Mouse (Mus musculus) adrenal gland, postnatal 10 days (tissue): ENCODE measurements around the gene Fv1. TPM values are rescaled to one million over a fixed set of nuclear protein-coding genes. Genes with fewer than 3 reads are reported as not detected.

Experiments
- DNase-seq: peaks from one replicate; pipeline ENCODE4 v3.0.0; 2021; ENCODE audit warnings: mixed read lengths
- total RNA-seq, 2 experiments: library from RNA; stranded (reverse); gene quantifications; 2 replicates each; pipeline ENCODE4 v1.2.3; 2021

The Fv1 gene
- total RNA-seq, 2 experiments from 2014 or later: 7.2 to 9.7 TPM

DNA sequence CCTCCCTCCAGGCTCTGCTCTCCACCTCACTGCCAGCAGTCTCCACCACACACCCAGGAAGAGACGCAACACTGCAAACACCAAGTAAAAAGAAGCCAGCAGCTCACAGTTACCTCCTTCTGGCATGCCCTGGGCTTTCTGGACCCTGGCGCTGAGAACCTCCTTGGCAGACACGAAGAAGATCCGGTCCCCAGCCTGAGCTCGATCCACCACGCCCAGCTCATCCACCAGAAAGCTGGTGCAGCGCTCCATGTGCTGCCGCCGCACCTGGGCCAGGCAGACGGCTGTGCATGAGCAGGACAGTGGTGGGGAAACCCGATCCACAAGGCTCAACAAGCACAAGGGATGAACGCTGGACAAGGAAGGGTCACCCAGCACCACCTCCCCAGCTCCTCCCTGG is 17.4 kb downstream of the Fv1 start:
- DNase-seq: no peak

DNA sequence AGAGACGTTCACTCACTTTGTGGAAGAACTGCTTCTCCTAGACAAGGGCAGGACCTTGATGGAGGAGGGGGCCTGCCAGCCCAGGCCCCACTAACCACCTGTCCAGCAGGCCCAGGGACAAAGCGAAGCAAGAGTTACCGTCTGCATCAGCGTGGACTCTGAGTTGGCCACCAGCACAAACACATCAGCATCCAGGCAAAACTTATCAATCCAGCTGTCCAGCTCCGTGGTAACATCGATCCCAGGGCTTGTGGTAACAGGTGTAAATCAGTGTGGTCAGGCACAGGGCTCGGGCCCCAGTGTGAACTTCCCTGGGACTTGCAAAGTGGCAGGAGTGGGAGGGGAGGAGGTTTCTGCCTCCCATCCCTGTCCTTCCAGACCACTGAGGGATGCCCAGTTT is 18.5 kb downstream of the Fv1 start:
- no peak for DNase-seq

- no peak for DNase-seq
These were observed 19.5 kb downstream of the Fv1 start for GRCm38 (mm10) chr4:147888237-147888636.

DNA sequence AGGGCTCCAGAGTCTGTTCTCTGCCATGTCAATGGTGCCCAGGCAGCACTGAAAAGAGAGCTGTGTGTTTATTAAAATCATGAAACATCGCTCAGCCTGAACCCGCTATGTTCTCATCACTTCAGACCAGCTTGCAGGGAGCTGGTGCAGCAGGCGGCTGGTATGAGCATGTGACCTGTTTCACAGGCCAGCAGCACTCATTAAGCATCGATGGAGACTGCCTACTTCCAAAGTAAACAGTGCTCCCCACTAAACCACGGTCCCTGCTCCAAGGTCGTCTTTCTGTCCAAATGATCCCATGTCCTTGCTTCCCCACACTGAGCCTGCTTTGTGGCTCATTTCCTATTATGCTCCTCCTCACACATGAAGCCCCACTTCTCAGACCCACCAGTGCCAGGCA is 21.6 kb downstream of the Fv1 start:
- peak; percentile 30 for DNase-seq

DNA sequence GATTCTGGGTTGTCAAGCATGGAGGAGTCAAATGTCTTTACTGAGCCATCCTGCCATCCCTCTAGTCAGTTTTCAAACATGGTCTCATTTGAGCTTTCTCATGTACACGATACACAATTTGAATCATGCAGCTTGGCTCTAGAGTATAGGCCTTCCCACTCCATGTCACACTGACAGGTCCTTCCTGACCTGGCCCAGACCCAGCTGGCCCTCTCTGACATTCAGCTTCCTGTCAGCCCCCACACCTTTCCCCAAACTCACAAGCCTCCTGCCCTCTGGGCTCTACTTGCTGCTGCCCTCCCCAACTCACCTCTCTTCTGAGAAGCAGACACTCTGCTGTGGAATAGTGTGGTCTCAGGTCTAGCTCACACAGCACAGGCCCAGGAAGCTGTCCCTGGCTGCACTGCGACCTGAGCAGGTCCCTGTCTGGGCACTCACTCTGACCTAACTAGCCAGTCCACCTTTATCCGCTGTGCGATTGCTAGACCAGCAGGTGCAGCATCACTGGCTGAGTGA is 27.1 kb downstream of the Fv1 start:
- no peak for DNase-seq

GRCm38 (mm10) chr4:147896411-147896810 is 27.6 kb downstream of the Fv1 start:
- DNase-seq: no peak

GRCm38 (mm10) chr4:147897348-147897747 is 28.6 kb downstream of the Fv1 start:
- no peak for DNase-seq

GRCm38 (mm10) chr4:147900452-147900851 is 31.7 kb downstream of the Fv1 start:
- DNase-seq: no peak

DNA sequence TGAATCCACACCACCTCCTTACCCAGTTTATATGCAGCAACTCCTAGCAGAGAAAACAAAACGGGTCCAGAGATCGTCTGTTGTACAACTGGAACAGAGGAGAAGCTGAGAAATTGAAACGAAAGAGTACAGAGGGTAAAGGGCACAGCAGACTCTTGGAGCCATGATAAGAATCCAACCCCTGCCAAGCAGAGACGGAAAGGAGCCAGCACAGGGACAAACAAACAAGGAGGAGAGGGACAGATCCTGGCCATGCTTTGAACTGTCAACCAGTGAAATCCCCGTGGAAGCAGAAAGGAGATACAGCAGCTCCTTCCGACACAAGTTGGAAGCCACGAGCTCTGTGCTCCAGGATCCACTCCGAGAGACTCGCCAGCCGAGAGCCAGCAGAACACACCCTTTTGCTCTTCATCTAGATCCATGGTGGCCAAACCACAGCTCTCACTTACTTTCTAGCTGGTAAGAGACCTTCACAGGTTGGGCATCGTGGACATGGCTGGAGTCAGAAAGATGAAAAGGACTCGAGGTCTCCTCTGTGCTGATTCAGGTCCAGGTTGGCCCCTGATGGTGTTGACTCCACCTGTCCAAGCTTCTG is 34.2 kb downstream of the Fv1 start:
- DNase-seq: peak; percentile 41

GRCm38 (mm10) chr4:147903601-147904000 is 34.8 kb downstream of the Fv1 start:
- peak; percentile 62 for DNase-seq

DNA sequence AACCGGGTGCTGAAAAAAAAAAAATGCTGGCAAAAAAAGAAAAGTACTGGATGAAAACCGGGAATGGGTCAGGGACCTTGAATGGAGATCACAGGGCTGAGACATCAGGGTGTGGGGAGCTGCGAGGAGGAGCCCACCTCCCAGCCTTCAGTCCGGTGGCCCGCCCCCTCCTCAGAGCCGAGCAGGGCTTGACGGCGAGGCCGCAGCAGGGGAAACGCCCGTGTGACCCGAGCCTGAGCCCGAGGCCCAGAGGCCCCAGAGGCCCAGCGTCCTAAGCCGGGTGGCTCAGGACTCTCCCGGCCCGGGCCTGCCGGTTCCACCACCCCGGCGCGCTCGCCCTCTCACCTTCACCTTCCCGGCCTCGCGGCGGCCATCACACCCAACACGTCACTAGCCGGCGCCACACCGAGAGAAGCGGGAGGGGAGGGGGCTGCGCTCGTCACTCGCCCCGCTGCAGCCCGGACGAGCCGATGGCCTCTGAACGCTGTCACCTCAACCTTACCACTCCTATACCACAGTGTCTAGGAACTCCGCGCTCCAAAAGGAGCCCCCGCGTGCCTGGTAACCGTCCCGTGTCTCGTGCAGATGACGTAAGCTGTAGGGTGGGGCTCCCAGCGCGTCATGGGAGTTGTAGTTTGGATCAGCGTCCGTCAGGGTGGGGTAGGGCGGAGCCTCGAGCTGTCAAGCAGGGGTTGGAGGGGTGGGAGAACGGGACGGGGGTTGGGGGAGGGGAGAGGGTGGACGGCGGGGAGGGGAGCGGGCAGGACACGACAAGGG is 35.7 kb downstream of the Fv1 start, which contains the start of gene Mfn2:
TSS of gene Mfn2 (minus strand) at position 392 of the 777 bp plus-strand sequence.
- DNase-seq: peak; percentile 91

DNA sequence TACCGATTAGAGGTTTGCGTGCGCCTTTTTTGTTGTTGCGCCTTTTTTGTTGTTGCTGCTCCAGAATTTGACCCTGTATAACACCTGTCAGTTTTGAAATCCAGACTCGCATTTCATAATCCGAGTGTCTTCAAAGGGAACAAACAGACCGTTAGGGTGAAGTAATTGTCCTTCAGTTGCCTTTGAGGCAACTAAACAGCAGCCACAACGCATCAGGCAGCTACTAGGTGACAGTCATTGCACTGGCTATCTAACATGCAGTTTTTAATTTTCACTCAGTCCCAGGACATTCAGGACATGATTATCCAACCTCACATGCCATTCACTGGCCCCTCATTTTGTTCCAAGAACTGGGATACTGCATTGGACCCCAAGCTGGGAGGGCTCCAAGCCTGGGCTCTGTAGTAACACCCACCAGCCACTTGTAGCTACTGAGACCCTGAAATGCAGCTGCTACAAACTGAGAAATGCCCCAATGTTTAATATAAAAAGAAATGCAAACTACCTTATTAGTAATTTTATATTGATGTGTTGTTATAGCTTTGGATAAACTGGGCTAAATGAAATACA is 36.4 kb downstream of the Fv1 start:
- DNase-seq: no peak

GRCm38 (mm10) chr4:147906230-147906629 is 37.5 kb downstream of the Fv1 start:
- DNase-seq: peak; percentile 53

- DNase-seq: no peak
These were observed 40.7 kb downstream of the Fv1 start for GRCm38 (mm10) chr4:147909486-147909885.

GRCm38 (mm10) chr4:147918459-147919121 is 49.8 kb downstream of the Fv1 start:
- peak; percentile 75 for DNase-seq

Other genes with a start within 250 kb of the Fv1 start
- 1 to 10 TPM; 3.5 to 4.8 TPM for gene Zfp979, start 226.5 kb upstream of the Fv1 start, total RNA-seq
- under 1 TPM; 0.12 to 0.27 TPM for gene Zfp534, start 166.4 kb upstream of the Fv1 start, total RNA-seq
- gene Zfp984, start 59.2 kb upstream of the Fv1 start, total RNA-seq: 1 to 10 TPM; 4.5 to 6.2 TPM
- gene Zfp933, start 20.6 kb upstream of the Fv1 start, total RNA-seq: 10 to 100 TPM; 16.4 to 21.2 TPM
- gene Miip, start 163 bp upstream of the Fv1 start, total RNA-seq: 10 to 100 TPM; 18.5 to 29.4 TPM
- gene Mfn2, start 35.7 kb downstream of the Fv1 start, total RNA-seq: 100 to 1,000 TPM; 204 to 232 TPM
- gene Plod1, start 67.8 kb downstream of the Fv1 start, total RNA-seq: 10 to 100 TPM; 42.0 to 42.1 TPM
- 10 to 100 TPM; 43.4 to 44.7 TPM for gene 2510039O18Rik, start 71.9 kb downstream of the Fv1 start, total RNA-seq
- gene Nppb, start 116.8 kb downstream of the Fv1 start, total RNA-seq: not detected
- gene Nppa, start 131.7 kb downstream of the Fv1 start, total RNA-seq: not detected
- 10 to 100 TPM in 1 of 2 experiments, 1 to 10 TPM in 1; 8.4 to 12.8 TPM for gene Clcn6, start 169.8 kb downstream of the Fv1 start, total RNA-seq
- 10 to 100 TPM; 41.9 to 44.0 TPM for gene Mthfr, start 170.1 kb downstream of the Fv1 start, total RNA-seq
- gene Agtrap, start 219.1 kb downstream of the Fv1 start, total RNA-seq: 10 to 100 TPM; 45.4 to 45.5 TPM